Mouse (Mus musculus) midbrain, embryonic 16.5 days (tissue): ENCODE results near the gene Mfsd4a. TPM values are rescaled to one million over a fixed set of nuclear protein-coding genes. Genes with fewer than 3 reads are reported as not detected.

ENCODE experiments used
- ATAC-seq: fragments of 200-750 bp; cut with Nextera tagmentation; 2 replicates; pipeline ENCODE4 v1.8.0; 2017; ENCODE audit warnings: moderate TSS enrichment
- H3K27ac ChIP-seq: fragments of 300-500 bp; sonication (generic); 2 replicates; pipeline ENCODE4 v1.5.1; 2014; ENCODE audit warnings: mild to moderate bottlenecking, low read length, mixed read lengths
- H3K27me3 ChIP-seq: fragments of 300-500 bp; sonication (generic); 2 replicates; pipeline ENCODE4 v1.6.1; 2014; ENCODE audit warnings: low read depth, low read length, mixed read lengths; ENCODE audit not compliant: control insufficient read depth, insufficient read depth
- H3K36me3 ChIP-seq: fragments of 300-500 bp; sonication (generic); 2 replicates; pipeline ENCODE4 v1.6.1; 2014; ENCODE audit warnings: mild to moderate bottlenecking, low read length, moderate library complexity, mixed read lengths; ENCODE audit not compliant: control insufficient read depth, insufficient read depth
- H3K4me1 ChIP-seq: fragments of 300-500 bp; sonication (generic); 2 replicates; pipeline ENCODE4 v1.6.1; 2014; ENCODE audit warnings: mild to moderate bottlenecking, low read length, mixed read lengths; ENCODE audit not compliant: control insufficient read depth, insufficient read depth
- H3K4me2 ChIP-seq: fragments of 300-500 bp; sonication (generic); 2 replicates; pipeline ENCODE4 v1.6.1; 2014; ENCODE audit warnings: mild to moderate bottlenecking, low read length, mixed read lengths
- H3K4me3 ChIP-seq: fragments of 300-500 bp; sonication (generic); 2 replicates; pipeline ENCODE4 v1.5.1; 2014; ENCODE audit warnings: low read depth, mild to moderate bottlenecking, low read length, moderate library complexity, mixed read lengths
- H3K9ac ChIP-seq: fragments of 300-500 bp; sonication (generic); 2 replicates; pipeline ENCODE4 v1.6.1; 2014; ENCODE audit warnings: low read depth, low read length, mixed read lengths
- H3K9me3 ChIP-seq: fragments of 300-500 bp; sonication (generic); replicated peaks from 2 replicates; pipeline ENCODE4 v1.6.1; 2014; ENCODE audit warnings: mild to moderate bottlenecking, low read length, mixed read lengths; ENCODE audit not compliant: control insufficient read depth, poor library complexity, severe bottlenecking
- WGBS: fragments of 180-500 bp; shearing (Covaris S2); extraction: QIAGEN DNeasy Blood & Tissue Kit; methylation state at CpG from one replicate; pipeline ENCODE4 v1.1.7; 2014; 5-methylcytosine and 5-hydroxymethylcytosine counted together
- polyA plus RNA-seq: library from polyadenylated mRNA; unstranded; fragments of >200 nt; fragmentation: Nextera tagmentation; extraction: Ambion mirVana; gene quantifications from 2 replicates; pipeline ENCODE4 v1.2.1, GENCODE M21; 2015

Gene Mfsd4a
- polyA plus RNA-seq, 1 experiment from 2014 or later: 7.7 TPM

GRCm38 (mm10) chr1:132099775-132100174 is 31.9 kb upstream of the Mfsd4a start:
- Histone ChIP-seq H3K4me1 (no peaks in the 10 kb centered on the region), H3K36me3 (no peaks in the 10 kb centered on the region), H3K27ac (no peak overlapping the region), H3K4me2 (no peak overlapping the region), H3K4me3 (no peak overlapping the region), H3K27me3 (no peaks in the 10 kb centered on the region), H3K9me3 (0 out of 2 replicates have a peak, but pooled peaks cover 3% of the 10 kb centered on the region), H3K9ac (no peak overlapping the region)
- WGBS: 66% methylated on average over 4 of the region's 4 CpGs
- no peak for ATAC-seq

- Histone ChIP-seq H3K27me3 (no peaks in the 10 kb centered on the region), H3K4me2 (no peak overlapping the region), H3K9me3 (0 out of 2 replicates have a peak, but pooled peaks cover 3% of the 10 kb centered on the region), H3K27ac (no peak overlapping the region), H3K4me1 (no peaks in the 10 kb centered on the region), H3K9ac (no peak overlapping the region), H3K4me3 (no peak overlapping the region), H3K36me3 (no peaks in the 10 kb centered on the region)
- WGBS: 82% methylated on average over 4 of the region's 4 CpGs
- ATAC-seq: no peak
Measured at GRCm38 (mm10) chr1:132099016-132099415, 31.2 kb upstream of the Mfsd4a start.

- H3K4me2 ChIP-seq: no peak overlapping the region
- no peak overlapping the region for H3K9ac ChIP-seq
- no peaks in the 10 kb centered on the region for H3K27me3 ChIP-seq
- WGBS: 82% methylated on average over 1 of the region's 1 CpGs
- H3K27ac ChIP-seq: no peak overlapping the region
- no peaks in the 10 kb centered on the region for H3K4me1 ChIP-seq
- H3K4me3 ChIP-seq: no peak overlapping the region
- no peak for ATAC-seq
- H3K9me3 ChIP-seq: 0 out of 2 replicates have a peak, but pooled peaks cover 3% of the 10 kb centered on the region
- H3K36me3 ChIP-seq: no peaks in the 10 kb centered on the region
Measured at GRCm38 (mm10) chr1:132098076-132098475, 30.2 kb upstream of the Mfsd4a start.

- no peak overlapping the region for H3K4me3 ChIP-seq
- WGBS: 77% methylated on average over 11 of the region's 11 CpGs
- H3K4me2 ChIP-seq: no peak overlapping the region
- H3K4me1 ChIP-seq: no peaks in the 10 kb centered on the region
- no peak overlapping the region for H3K9ac ChIP-seq
- no peaks in the 10 kb centered on the region for H3K9me3 ChIP-seq
- no peaks in the 10 kb centered on the region for H3K27me3 ChIP-seq
- H3K27ac ChIP-seq: no peak overlapping the region
- H3K36me3 ChIP-seq: no peaks in the 10 kb centered on the region
- no peak for ATAC-seq
Measured at GRCm38 (mm10) chr1:132095356-132096004, 27.6 kb upstream of the Mfsd4a start.

- H3K27ac ChIP-seq: no peak overlapping the region
- no peak overlapping the region for H3K9ac ChIP-seq
- 95% methylated on average over 4 of the region's 4 CpGs for WGBS
- no peaks in the 10 kb centered on the region for H3K9me3 ChIP-seq
- no peak overlapping the region for H3K4me3 ChIP-seq
- no peak for ATAC-seq
- H3K27me3 ChIP-seq: no peaks in the 10 kb centered on the region
- H3K36me3 ChIP-seq: no peaks in the 10 kb centered on the region
- H3K4me2 ChIP-seq: no peak overlapping the region
- no peaks in the 10 kb centered on the region for H3K4me1 ChIP-seq
Measured at GRCm38 (mm10) chr1:132093269-132093668, 25.4 kb upstream of the Mfsd4a start.

GRCm38 (mm10) chr1:132090266-132090665 is 22.4 kb upstream of the Mfsd4a start:
- Histone ChIP-seq H3K36me3 (no peaks in the 10 kb centered on the region), H3K27ac (no peak overlapping the region), H3K27me3 (no peaks in the 10 kb centered on the region), H3K4me3 (no peak overlapping the region), H3K4me2 (no peak overlapping the region), H3K9me3 (no peaks in the 10 kb centered on the region), H3K4me1 (no peaks in the 10 kb centered on the region), H3K9ac (no peak overlapping the region)
- no peak for ATAC-seq
- WGBS: 34% methylated on average over 4 of the region's 4 CpGs

- no peaks in the 10 kb centered on the region for H3K27me3 ChIP-seq
- no peak overlapping the region for H3K4me2 ChIP-seq
- no peak overlapping the region for H3K9ac ChIP-seq
- H3K36me3 ChIP-seq: no peaks in the 10 kb centered on the region
- no peak for ATAC-seq
- no peaks in the 10 kb centered on the region for H3K4me1 ChIP-seq
- H3K9me3 ChIP-seq: no peaks in the 10 kb centered on the region
- H3K27ac ChIP-seq: no peak overlapping the region
- WGBS: 75% methylated on average over 6 of the region's 6 CpGs
- no peak overlapping the region for H3K4me3 ChIP-seq
Measured at GRCm38 (mm10) chr1:132089767-132090166, 21.9 kb upstream of the Mfsd4a start.

- Histone ChIP-seq H3K36me3 (no peaks in the 10 kb centered on the region), H3K9ac (no peak overlapping the region), H3K4me2 (no peak overlapping the region), H3K27me3 (no peaks in the 10 kb centered on the region), H3K4me1 (no peaks in the 10 kb centered on the region), H3K4me3 (no peak overlapping the region), H3K9me3 (no peaks in the 10 kb centered on the region), H3K27ac (no peak overlapping the region)
- 67% methylated on average over 5 of the region's 5 CpGs for WGBS
- no peak for ATAC-seq
Measured at GRCm38 (mm10) chr1:132088181-132088671, 20.4 kb upstream of the Mfsd4a start.

GRCm38 (mm10) chr1:132085181-132086049 is 17.6 kb upstream of the Mfsd4a start:
- ATAC-seq: no peak
- H3K27ac ChIP-seq: no peak overlapping the region
- H3K9ac ChIP-seq: no peak overlapping the region
- no peak overlapping the region for H3K4me3 ChIP-seq
- H3K27me3 ChIP-seq: no peaks in the 10 kb centered on the region
- no peak overlapping the region for H3K4me2 ChIP-seq
- no peaks in the 10 kb centered on the region for H3K4me1 ChIP-seq
- no peaks in the 10 kb centered on the region for H3K9me3 ChIP-seq
- no peaks in the 10 kb centered on the region for H3K36me3 ChIP-seq
- 65% methylated on average over 7 of the region's 7 CpGs for WGBS
